Mouse (Mus musculus) cerebellum, adult 2 months (tissue): ENCODE measurements around the gene Abl1. TPM values are rescaled to one million over a fixed set of nuclear protein-coding genes. Genes with fewer than 3 reads are reported as not detected.

ENCODE experiments used
- DNase-seq, 2 experiments: peaks; one replicate each; pipeline ENCODE4 v3.0.0; 2021
- H3K27ac ChIP-seq: fragments of 200-500 bp; 2 replicates; pipeline ENCODE4 v1.5.1; 2012; ENCODE audit warnings: low read length, control low read depth, inconsistent platforms; ENCODE audit not compliant: insufficient read depth
- H3K27me3 ChIP-seq: fragments of 200-500 bp; 2 replicates; pipeline ENCODE4 v1.6.1; 2012; ENCODE audit warnings: inconsistent platforms, mild to moderate bottlenecking, low read length, moderate library complexity; ENCODE audit not compliant: control insufficient read depth, insufficient read depth
- H3K4me1 ChIP-seq: fragments of 200-500 bp; 2 replicates; pipeline ENCODE4 v1.6.1; 2011; ENCODE audit warnings: low read length; ENCODE audit not compliant: control insufficient read depth, insufficient read depth
- H3K4me3 ChIP-seq: fragments of 200-500 bp; replicated peaks from 2 replicates; pipeline ENCODE3; 2011; ENCODE audit warnings: mild to moderate bottlenecking, low read depth, low read length, control low read depth; ENCODE audit not compliant: insufficient read depth
- CTCF ChIP-seq: fragments of 200-500 bp; IDR thresholded peaks from 2 replicates; pipeline ENCODE4 v1.5.1; 2011; ENCODE audit warnings: low read depth, mild to moderate bottlenecking, control low read depth, low read length, moderate library complexity, borderline replicate concordance; ENCODE audit not compliant: insufficient read depth
- POLR2A ChIP-seq: fragments of 200-500 bp; IDR thresholded peaks from 2 replicates; pipeline ENCODE4 v1.6.1; 2011; ENCODE audit warnings: low read length, control low read depth, borderline replicate concordance; ENCODE audit not compliant: insufficient read depth
- WGBS: fragments of 180-500 bp; shearing (Covaris S2); methylation state at CpG from one replicate; pipeline ENCODE4 v1.1.7; 2018; 5-methylcytosine and 5-hydroxymethylcytosine counted together
- polyA plus RNA-seq: library from polyadenylated mRNA; depleted of rRNA; stranded (reverse); fragments of >200 nt; gene quantifications from 2 replicates; pipeline ENCODE4 v1.2.3, GENCODE M21; 2012

Abl1 gene
- polyA plus RNA-seq, 1 experiment, result 45.0 TPM

DNA sequence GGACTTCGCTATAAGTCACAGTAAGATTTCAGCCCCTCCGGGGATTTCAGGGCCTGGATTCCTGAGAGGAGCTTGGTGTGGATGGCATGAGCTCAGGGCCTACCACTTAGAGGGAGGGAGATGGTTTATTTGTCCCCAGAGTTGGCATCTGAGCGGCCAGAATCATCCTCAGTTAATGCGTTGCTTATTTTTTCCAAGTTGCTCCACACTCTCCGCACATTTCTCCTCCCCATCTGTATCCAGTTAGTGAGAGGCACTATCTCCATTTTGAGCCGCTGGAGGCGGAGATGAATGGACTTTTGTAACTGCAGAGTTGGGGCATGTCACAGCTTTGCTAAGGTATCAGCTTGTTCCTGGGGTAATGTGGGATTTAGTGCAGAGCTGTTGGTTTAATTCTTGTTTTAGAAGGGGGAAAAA, 72.9 kb downstream of the Abl1 start:
- TF ChIP-seq POLR2A, result no peak
- TF ChIP-seq CTCF, result no peak
- H3K4me3 ChIP-seq, result no peak overlapping the region
- peaks cover 7% of the 10 kb centered on the region; the same call in 1 of the 2 replicates for H3K4me1 ChIP-seq
- no peak for DNase-seq
- H3K27me3 ChIP-seq, result no peaks in the 10 kb centered on the region
- H3K27ac ChIP-seq, result no peak overlapping the region
- 69% methylated on average over 7 of the region's 7 CpGs for WGBS

- no peak for DNase-seq
- peaks cover 7% of the 10 kb centered on the region; the same call in 1 of the 2 replicates for H3K4me1 ChIP-seq
- H3K27me3 ChIP-seq, result no peaks in the 10 kb centered on the region
- 65% methylated on average over 4 of the region's 4 CpGs for WGBS
- H3K27ac ChIP-seq, result no peak overlapping the region
- no peak for TF ChIP-seq CTCF
- TF ChIP-seq POLR2A, result no peak
- no peak overlapping the region for H3K4me3 ChIP-seq
Observed at GRCm38 (mm10) chr2:31761585-31761984, 73.4 kb downstream of the Abl1 start.

- Histone ChIP-seq H3K4me1 (peaks cover 9% of the 10 kb centered on the region), H3K27ac (no peak overlapping the region; the same call in 1 of the 2 replicates), H3K27me3 (no peaks in the 10 kb centered on the region), H3K4me3 (no peak overlapping the region)
- DNase-seq, result no peak
- TF ChIP-seq CTCF (no peak), POLR2A (no peak)
- 13% methylated on average over 3 of the region's 3 CpGs for WGBS
Observed at GRCm38 (mm10) chr2:31762155-31762554, 74.0 kb downstream of the Abl1 start.

GRCm38 (mm10) chr2:31762853-31763252, 74.7 kb downstream of the Abl1 start:
- no peak overlapping the region for H3K4me3 ChIP-seq
- TF ChIP-seq CTCF (no peak), POLR2A (no peak)
- DNase-seq, result no peak
- H3K4me1 ChIP-seq, result peaks cover 12% of the 10 kb centered on the region
- H3K27ac ChIP-seq, result no peak overlapping the region; the same call in 1 of the 2 replicates
- H3K27me3 ChIP-seq, result no peaks in the 10 kb centered on the region
- 76% methylated on average over 2 of the region's 2 CpGs for WGBS

DNA sequence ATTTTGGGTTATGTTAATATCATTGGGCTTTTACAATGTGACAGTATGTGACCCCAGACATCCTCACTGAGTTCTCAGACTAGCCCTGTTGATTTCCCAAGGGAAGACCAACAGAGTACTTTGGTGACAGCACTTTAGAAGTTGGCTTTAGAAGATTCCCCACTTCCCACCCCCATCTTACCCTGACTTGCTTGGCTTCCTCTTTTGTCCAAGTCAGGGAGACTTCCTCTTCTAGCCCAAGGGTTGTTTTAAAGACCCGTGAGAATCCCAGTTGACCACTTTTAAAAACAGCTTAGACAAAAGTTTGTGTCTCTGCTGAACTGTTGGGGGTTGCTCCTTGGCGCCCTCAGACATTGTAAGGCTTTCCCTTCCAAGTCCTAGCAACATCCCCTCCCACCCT, 75.1 kb downstream of the Abl1 start:
- Histone ChIP-seq H3K4me3 (no peak overlapping the region), H3K4me1 (peaks cover 12% of the 10 kb centered on the region), H3K27ac (no peak overlapping the region; the same call in 1 of the 2 replicates), H3K27me3 (no peaks in the 10 kb centered on the region)
- no peak for DNase-seq
- TF ChIP-seq POLR2A, result no peak
- TF ChIP-seq CTCF, result no peak
- 49% methylated on average over 2 of the region's 2 CpGs for WGBS

DNA sequence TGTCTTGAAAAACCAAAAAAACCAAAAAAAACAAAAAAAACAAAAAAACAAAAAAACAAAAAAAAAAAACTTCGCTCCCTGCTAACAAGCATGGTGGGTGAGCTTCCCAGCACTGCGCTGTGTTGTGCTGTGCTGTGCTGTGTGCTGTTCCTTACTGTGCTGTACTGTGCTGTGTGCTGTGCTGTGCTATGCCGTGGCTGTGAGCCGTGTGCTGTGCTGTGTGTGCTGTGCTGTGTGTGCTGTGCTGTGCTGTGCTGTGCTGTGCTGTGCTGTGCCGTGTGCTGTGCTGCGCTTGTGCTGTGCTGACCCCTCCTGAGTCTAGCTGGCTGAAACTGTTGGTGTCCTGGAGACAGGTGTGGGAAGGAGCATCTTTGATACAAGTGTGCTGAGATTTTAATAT, 78.9 kb downstream of the Abl1 start:
- 88% methylated on average over 6 of the region's 6 CpGs for WGBS
- TF ChIP-seq POLR2A, result no peak
- no peak for TF ChIP-seq CTCF

GRCm38 (mm10) chr2:31767815-31768214, 79.6 kb downstream of the Abl1 start:
- Histone ChIP-seq H3K4me1 (peaks cover 8% of the 10 kb centered on the region), H3K4me3 (no peak overlapping the region), H3K27me3 (no peaks in the 10 kb centered on the region), H3K27ac (no peak overlapping the region)
- TF ChIP-seq POLR2A, result no peak
- TF ChIP-seq CTCF, result no peak
- WGBS, result 82% methylated on average over 4 of the region's 4 CpGs
- DNase-seq, result no peak

More for the DNA sequence above, 78.9 kb downstream of the Abl1 start:
- Histone ChIP-seq H3K27me3 (no peaks in the 10 kb centered on the region), H3K4me1 (peaks cover 8% of the 10 kb centered on the region), H3K4me3 (no peak overlapping the region), H3K27ac (no peak overlapping the region)
- DNase-seq, result no peak

- Histone ChIP-seq H3K4me1 (peaks cover 8% of the 10 kb centered on the region), H3K27ac (no peak overlapping the region), H3K27me3 (no peaks in the 10 kb centered on the region), H3K4me3 (no peak overlapping the region)
- TF ChIP-seq CTCF (no peak), POLR2A (no peak)
- 56% methylated on average over 4 of the region's 4 CpGs for WGBS
- DNase-seq, result no peak
Observed at GRCm38 (mm10) chr2:31769115-31769514, 80.9 kb downstream of the Abl1 start.
